8 mouse cellular contexts compared by ENCODE assay signal in the genomic region with DNA sequence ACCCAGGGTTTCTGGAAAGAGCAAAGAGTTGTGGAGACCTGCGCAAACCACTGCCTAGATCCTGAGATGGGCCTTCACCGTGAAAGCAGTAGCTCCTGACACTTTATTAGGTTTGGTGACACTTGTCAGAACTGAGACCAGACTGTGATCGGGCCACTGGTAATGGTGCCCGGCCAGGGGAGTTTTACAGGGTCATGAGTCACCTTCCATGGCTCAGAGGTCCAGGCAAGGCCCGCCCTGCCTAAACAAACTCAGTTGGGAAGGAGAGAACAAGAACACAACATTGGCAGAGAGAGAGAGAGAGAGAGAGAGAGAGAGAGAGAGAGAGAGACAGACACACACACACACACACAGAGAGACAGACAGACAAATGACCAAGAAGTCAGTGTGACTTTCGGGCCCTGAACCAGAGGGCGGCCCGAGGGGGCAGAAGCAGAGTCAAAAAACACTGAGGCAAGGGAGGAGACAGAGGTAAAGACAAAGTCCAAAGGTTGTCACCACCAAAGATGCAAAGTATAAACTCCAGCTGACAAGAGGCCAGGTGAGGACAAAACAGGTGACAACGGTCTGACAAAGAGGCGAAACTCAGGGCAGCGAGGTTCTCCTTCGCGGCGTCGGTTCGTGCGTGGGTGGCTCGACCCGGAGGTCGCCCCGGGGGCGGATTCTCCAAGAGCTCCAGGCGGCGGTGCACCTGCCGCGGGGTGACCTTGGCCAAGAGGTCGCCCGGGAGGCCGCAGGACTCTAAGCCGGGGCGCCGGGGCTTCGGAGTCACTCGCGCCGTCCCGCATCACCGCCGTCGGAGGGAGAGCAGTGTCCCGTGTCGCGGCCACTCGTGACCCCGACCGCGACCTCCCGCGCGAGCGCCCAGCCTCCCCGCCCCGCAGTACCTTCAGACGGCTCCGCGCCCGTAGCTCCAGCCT. TPM values are rescaled to one million over a fixed set of nuclear protein-coding genes. Genes with fewer than 3 reads are reported as not detected.
DNase-seq lines count a peak whose midpoint lies in the region; ATAC-seq and TF ChIP-seq lines count a peak whose summit lies in the region.

No protein-coding gene starts in this region.

- no peak for TF ChIP-seq CTCF in E14TG2a.4 (conservative IDR thresholded peaks at IDR 0.05; ENCODE audit: low read length)
- no peak for TF ChIP-seq CTCF in hindbrain, postnatal 0 days (IDR thresholded peaks at IDR 0.05; ENCODE audit: low read depth)

- H3K4me2 ChIP-seq in embryonic facial prominence, embryonic 15.5 days (replicated peaks) = peak overlapping the region; percentile 76
- peak overlapping the region; percentile 84 for H3K4me2 ChIP-seq in hindbrain, postnatal 0 days (ENCODE audit: low read depth, low read length)
- H3K4me2 ChIP-seq in liver, embryonic 15.5 days = peak overlapping the region; percentile 71

- ATAC-seq in CD4-positive, CD25-positive, alpha-beta regulatory T cell, adult 4 months = no peak
- peak; percentile 16 for ATAC-seq in embryonic facial prominence, embryonic 15.5 days (ENCODE audit: insufficient number of reproducible peaks, low FRiP score, low TSS enrichment, low read depth)
- ATAC-seq in hindbrain, postnatal 0 days = no peak; the same call in 1 of the 2 replicates
- peak; percentile 67 for ATAC-seq in liver, embryonic 15.5 days (ENCODE audit: insufficient read depth)

- H3K9ac ChIP-seq in embryonic facial prominence, embryonic 15.5 days = peak overlapping the region; percentile 87
- peak overlapping the region; percentile 96 for H3K9ac ChIP-seq in hindbrain, postnatal 0 days (replicated peaks; ENCODE audit: low read length)
- H3K9ac ChIP-seq in liver, embryonic 15.5 days = peak overlapping the region; percentile 90

- H3K9me3 ChIP-seq in E14TG2a.4 (ENCODE audit: low read length) = no peaks in the 10 kb centered on the region
- H3K9me3 ChIP-seq in embryonic facial prominence, embryonic 15.5 days (replicated peaks) = no peaks in the 10 kb centered on the region
- H3K9me3 ChIP-seq in hindbrain, postnatal 0 days (ENCODE audit: low read length) = no peaks in the 10 kb centered on the region
- no peaks in the 10 kb centered on the region for H3K9me3 ChIP-seq in liver, embryonic 15.5 days (replicated peaks)

- peak; percentile 9 for DNase-seq in CD4-positive, CD25-positive, alpha-beta regulatory T cell, adult 2 months (ENCODE audit: low read depth, low spot score)
- no peak for DNase-seq in hindbrain, postnatal 0 days (ENCODE audit: low spot score)
- peak; percentile 53 for DNase-seq in urinary bladder, postnatal 14 days (ENCODE audit: low spot score)
- no peak for DNase-seq in layer of hippocampus, adult 9-11 months

- no peaks in the 10 kb centered on the region for H3K27me3 ChIP-seq in E14TG2a.4 (ENCODE audit: insufficient read depth, low read length)
- no peaks in the 10 kb centered on the region for H3K27me3 ChIP-seq in embryonic facial prominence, embryonic 15.5 days
- H3K27me3 ChIP-seq in hindbrain, postnatal 0 days (ENCODE audit: insufficient read depth, low read length) = no peaks in the 10 kb centered on the region
- H3K27me3 ChIP-seq in liver, embryonic 15.5 days = no peaks in the 10 kb centered on the region

- peaks cover 83% of the 10 kb centered on the region for H3K4me1 ChIP-seq in E14TG2a.4 (replicated peaks; ENCODE audit: low read depth, low read length)
- peaks cover 29% of the 10 kb centered on the region for H3K4me1 ChIP-seq in embryonic facial prominence, embryonic 15.5 days
- H3K4me1 ChIP-seq in hindbrain, postnatal 0 days (ENCODE audit: insufficient read depth, low read length) = peaks cover 9% of the 10 kb centered on the region
- peaks cover 18% of the 10 kb centered on the region for H3K4me1 ChIP-seq in liver, embryonic 15.5 days (replicated peaks)

- H3K36me3 ChIP-seq in E14TG2a.4 (ENCODE audit: insufficient read depth, low read length) = peaks cover 46% of the 10 kb centered on the region
- H3K36me3 ChIP-seq in embryonic facial prominence, embryonic 15.5 days = peaks cover 3% of the 10 kb centered on the region; the same call in 1 of the 2 replicates
- peaks cover 2% of the 10 kb centered on the region; the same call in 1 of the 2 replicates for H3K36me3 ChIP-seq in hindbrain, postnatal 0 days (ENCODE audit: insufficient read depth, low read length)
- peaks cover 17% of the 10 kb centered on the region for H3K36me3 ChIP-seq in liver, embryonic 15.5 days (replicated peaks)

- WGBS in embryonic facial prominence, embryonic 15.5 days = 5% methylated on average over 57 of the region's 57 CpGs
- WGBS in hindbrain, postnatal 0 days = 8% methylated on average over 48 of the region's 57 CpGs
- WGBS in liver, embryonic 15.5 days (ENCODE audit: insufficient replicate concordance) = 4% methylated on average over 53 of the region's 57 CpGs

- peak overlapping the region; percentile 95 for H3K4me3 ChIP-seq in E14TG2a.4 (replicated peaks; ENCODE audit: low read length)
- H3K4me3 ChIP-seq in embryonic facial prominence, embryonic 15.5 days (replicated peaks) = peak overlapping the region; percentile 98
- H3K4me3 ChIP-seq in hindbrain, postnatal 0 days (ENCODE audit: low read length) = peak overlapping the region; percentile 94
- H3K4me3 ChIP-seq in liver, embryonic 15.5 days (replicated peaks) = peak overlapping the region; percentile 91

- H3K27ac ChIP-seq in embryonic facial prominence, embryonic 15.5 days (replicated peaks) = peak overlapping the region; percentile 58; the same call in 1 of the 2 replicates
- H3K27ac ChIP-seq in hindbrain, postnatal 0 days = peak overlapping the region; percentile 64; the same call in 1 of the 2 replicates
- H3K27ac ChIP-seq in liver, embryonic 15.5 days (replicated peaks) = peak overlapping the region; percentile 87

RNA-seq across cellular contexts. Expression of gene Zbtb43, which starts 0.6 kb away (rescaled TPM):
- polyA plus RNA-seq in CD4-positive, CD25-positive, alpha-beta regulatory T cell, adult 4 months (2017; shearing (Covaris generic)) = 10 to 100 TPM; 18.3 to 24.0 TPM
- 19.0 and 20.1 TPM in 2 replicates for polyA plus RNA-seq in embryonic facial prominence, embryonic 15.5 days (2015; fragmentation: Nextera tagmentation; extraction: Ambion mirVana)
- 19.3 and 23.0 TPM in 2 replicates for total RNA-seq in hindbrain, postnatal 0 days (2014; rRNA removed)
- polyA plus RNA-seq in hindbrain, postnatal 0 days (2015; fragmentation: Nextera tagmentation; extraction: Ambion mirVana) = 19.6 and 20.5 TPM in 2 replicates
- polyA plus RNA-seq in liver, embryonic 15.5 days (2015; fragmentation: Nextera tagmentation; extraction: Ambion mirVana) = 5.5 and 6.3 TPM in 2 replicates

RNA-seq across cellular contexts. Expression of gene Zbtb34, which starts 36.7 kb away (rescaled TPM):
- 1 to 10 TPM; 1.4 TPM for polyA plus RNA-seq in CD4-positive, CD25-positive, alpha-beta regulatory T cell, adult 4 months (2017; shearing (Covaris generic))
- polyA plus RNA-seq in embryonic facial prominence, embryonic 15.5 days (2015; fragmentation: Nextera tagmentation; extraction: Ambion mirVana) = 7.2 and 7.9 TPM in 2 replicates
- total RNA-seq in hindbrain, postnatal 0 days (2014; rRNA removed) = 20.6 and 32.9 TPM in 2 replicates
- 2.8 and 3.1 TPM in 2 replicates for polyA plus RNA-seq in hindbrain, postnatal 0 days (2015; fragmentation: Nextera tagmentation; extraction: Ambion mirVana)
- polyA plus RNA-seq in liver, embryonic 15.5 days (2015; fragmentation: Nextera tagmentation; extraction: Ambion mirVana) = 1.5 TPM in 2 replicates

Comparison
In these comparisons a context has a peak if more than half of its experiments do, and no peak if none do; other contexts are left out.
1. DNase-seq: peak in CD4-positive, CD25-positive, alpha-beta regulatory T cell, adult 2 months (single experiment) and urinary bladder, postnatal 14 days (single experiment); none in hindbrain, postnatal 0 days (single experiment) and layer of hippocampus, adult 9-11 months (single experiment).
2. ATAC-seq: peak in embryonic facial prominence, embryonic 15.5 days (single experiment) and liver, embryonic 15.5 days (single experiment); none in CD4-positive, CD25-positive, alpha-beta regulatory T cell, adult 4 months (single experiment) and hindbrain, postnatal 0 days (single experiment).
3. Peak in every context shown above with its lines, with median percentiles within 50 percentile points of each other: H3K4me3 ChIP-seq, H3K27ac ChIP-seq, H3K4me2 ChIP-seq and H3K9ac ChIP-seq.